Mouse (Mus musculus): Measurements from ENCODE around the gene Micall1. TPM values are rescaled to one million over a fixed set of nuclear protein-coding genes. Genes with fewer than 3 reads are reported as not detected.
A peak's percentile ranks its signal among the peaks of the same experiment; 100 is the strongest.

Gene Micall1
- polyA plus RNA-seq, 1 experiment from 2014 or later: 4.9 TPM

DNA sequence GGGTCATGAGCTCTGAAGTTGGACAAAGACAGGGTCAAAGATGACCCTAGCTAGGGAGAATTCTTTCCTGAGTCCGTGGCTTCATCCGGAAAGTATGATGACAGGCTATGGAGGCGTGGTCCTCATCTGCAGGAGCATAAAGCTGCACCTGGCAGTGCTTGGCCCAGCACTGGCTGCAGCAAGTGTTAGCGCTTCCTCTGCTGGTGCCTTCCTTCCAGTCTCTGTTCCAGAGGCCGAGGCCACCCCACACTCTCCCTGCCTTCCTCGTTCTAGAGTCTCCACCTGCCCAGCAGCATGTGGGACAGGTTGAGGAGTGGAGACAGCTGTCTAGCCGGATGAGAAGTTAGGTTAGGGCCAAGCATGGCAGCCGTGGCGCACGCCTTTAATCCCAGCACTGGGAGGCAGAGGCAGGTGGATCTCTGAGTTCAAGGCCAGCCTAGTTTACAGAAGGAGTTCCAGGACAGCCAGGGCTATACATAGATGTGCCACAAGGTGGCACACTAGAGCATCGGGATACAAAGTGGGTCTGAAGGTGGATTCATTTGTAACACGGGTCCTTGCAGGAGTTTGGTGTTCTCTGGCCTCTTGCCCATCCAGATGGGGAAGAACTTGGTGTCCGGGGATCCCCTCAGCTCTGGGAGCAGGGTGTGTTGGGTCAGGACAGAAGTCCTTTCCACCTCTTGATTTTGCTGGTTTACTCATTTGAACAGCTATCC lies 17.7 kb downstream of the Micall1 start:
- Histone ChIP-seq H3K4me2 (ENCODE audit: low read depth, low read length) (no peak overlapping the region), H3K9me3 (replicated peaks; ENCODE audit: control insufficient read depth, low read length) (no peaks in the 10 kb centered on the region), H3K27ac (replicated peaks; ENCODE audit: low read depth, low read length) (no peak overlapping the region), H3K4me1 (ENCODE audit: control insufficient read depth, insufficient read depth, low read length) (no peaks in the 10 kb centered on the region), H3K4me3 (ENCODE audit: low read depth, low read length) (no peak overlapping the region), H3K9ac (replicated peaks; ENCODE audit: low read length) (no peak overlapping the region), H3K27me3 (ENCODE audit: control insufficient read depth, insufficient read depth, low read length) (no peaks in the 10 kb centered on the region), H3K36me3 (replicated peaks; ENCODE audit: control insufficient read depth, insufficient read depth, low read depth, low read length) (peaks cover 4% of the 10 kb centered on the region)
- WGBS: 82% methylated on average over 13 of the region's 13 CpGs
- ATAC-seq (replicated peaks; ENCODE audit: insufficient number of reproducible peaks, low FRiP score, low TSS enrichment, low read depth) (no peak), DNase-seq (ENCODE audit: low spot score) (peak; percentile 54)

DNA sequence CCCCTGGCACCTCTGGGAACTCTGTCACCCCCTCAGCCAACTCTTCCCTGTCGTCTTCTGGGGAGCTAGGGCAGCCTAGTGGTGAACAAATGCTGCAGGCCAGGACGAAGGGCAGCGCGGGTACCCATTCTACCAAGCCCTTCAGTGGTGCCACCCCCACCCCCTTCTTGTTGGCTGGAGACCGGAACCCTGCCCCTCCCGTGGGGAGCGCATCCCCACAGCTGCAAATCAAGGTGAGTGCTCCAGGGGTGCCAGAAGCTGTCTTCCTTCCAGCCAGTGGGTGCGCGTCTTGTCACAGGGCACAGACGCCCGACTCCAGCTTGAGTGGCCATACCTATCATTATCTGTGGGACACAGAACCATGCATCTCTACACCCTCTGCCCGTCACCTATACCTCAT lies 18.4 kb downstream of the Micall1 start:
- Histone ChIP-seq H3K4me3 (ENCODE audit: low read depth, low read length) (no peak overlapping the region), H3K9me3 (replicated peaks; ENCODE audit: control insufficient read depth, low read length) (no peaks in the 10 kb centered on the region), H3K27ac (replicated peaks; ENCODE audit: low read depth, low read length) (no peak overlapping the region), H3K4me1 (ENCODE audit: control insufficient read depth, insufficient read depth, low read length) (no peaks in the 10 kb centered on the region), H3K4me2 (ENCODE audit: low read depth, low read length) (no peak overlapping the region), H3K27me3 (ENCODE audit: control insufficient read depth, insufficient read depth, low read length) (no peaks in the 10 kb centered on the region), H3K36me3 (replicated peaks; ENCODE audit: control insufficient read depth, insufficient read depth, low read depth, low read length) (peaks cover 4% of the 10 kb centered on the region), H3K9ac (replicated peaks; ENCODE audit: low read length) (no peak overlapping the region)
- no peak for DNase-seq (ENCODE audit: low spot score)
- no peak for ATAC-seq (replicated peaks; ENCODE audit: insufficient number of reproducible peaks, low FRiP score, low TSS enrichment, low read depth)
- WGBS: 94% methylated on average over 12 of the region's 12 CpGs

DNA sequence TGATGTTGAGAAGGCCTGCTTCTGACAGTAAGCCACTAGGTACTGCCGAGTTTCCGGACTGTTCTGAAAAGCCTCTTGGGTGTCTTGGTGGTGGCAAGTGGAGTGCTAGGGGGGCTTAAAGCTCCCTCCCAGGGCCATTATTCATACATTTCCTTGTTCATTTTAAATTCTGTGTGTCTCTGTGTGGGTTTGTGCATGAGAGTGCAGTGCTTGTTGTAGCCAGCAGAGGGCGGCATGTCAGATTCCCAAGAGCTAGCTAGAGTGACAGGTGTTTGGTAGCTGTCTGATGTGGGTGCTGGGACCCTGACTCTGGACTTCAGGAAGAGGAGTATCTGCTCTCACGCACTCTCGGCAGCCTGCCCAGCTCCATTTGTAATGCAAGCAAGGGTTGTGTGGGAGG lies 19.5 kb downstream of the Micall1 start:
- H3K4me3 ChIP-seq (ENCODE audit: low read depth, low read length): no peak overlapping the region
- DNase-seq (ENCODE audit: low spot score): no peak
- WGBS: 94% methylated on average over 5 of the region's 5 CpGs
- no peak overlapping the region for H3K9ac ChIP-seq (replicated peaks; ENCODE audit: low read length)
- H3K36me3 ChIP-seq (replicated peaks; ENCODE audit: control insufficient read depth, insufficient read depth, low read depth, low read length): peaks cover 4% of the 10 kb centered on the region
- no peaks in the 10 kb centered on the region for H3K27me3 ChIP-seq (ENCODE audit: control insufficient read depth, insufficient read depth, low read length)
- no peak overlapping the region for H3K4me2 ChIP-seq (ENCODE audit: low read depth, low read length)
- H3K4me1 ChIP-seq (ENCODE audit: control insufficient read depth, insufficient read depth, low read length): no peaks in the 10 kb centered on the region
- ATAC-seq (replicated peaks; ENCODE audit: insufficient number of reproducible peaks, low FRiP score, low TSS enrichment, low read depth): no peak
- H3K9me3 ChIP-seq (replicated peaks; ENCODE audit: control insufficient read depth, low read length): no peaks in the 10 kb centered on the region
- no peak overlapping the region for H3K27ac ChIP-seq (replicated peaks; ENCODE audit: low read depth, low read length)

DNA sequence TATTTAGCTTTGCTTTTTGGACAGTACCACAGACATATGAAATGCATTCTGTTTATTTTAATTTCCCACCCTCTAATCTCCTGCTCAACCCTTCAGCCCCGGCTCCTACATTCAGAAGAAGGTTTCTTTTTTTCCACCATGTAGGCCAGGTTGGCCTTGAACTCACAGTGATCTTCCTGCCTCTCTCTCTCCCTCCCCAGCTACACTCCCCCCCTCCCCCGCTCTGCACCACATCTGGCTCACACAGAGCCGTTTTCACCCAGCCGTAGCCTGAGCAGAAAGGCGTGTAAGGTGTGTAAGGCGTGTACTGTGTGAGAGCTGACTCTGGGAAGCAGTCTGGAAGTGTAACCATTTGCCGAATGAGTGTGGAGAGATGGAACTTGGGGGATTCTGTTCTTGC lies 20.6 kb downstream of the Micall1 start:
- H3K4me2 ChIP-seq (ENCODE audit: low read depth, low read length): no peak overlapping the region

DNA sequence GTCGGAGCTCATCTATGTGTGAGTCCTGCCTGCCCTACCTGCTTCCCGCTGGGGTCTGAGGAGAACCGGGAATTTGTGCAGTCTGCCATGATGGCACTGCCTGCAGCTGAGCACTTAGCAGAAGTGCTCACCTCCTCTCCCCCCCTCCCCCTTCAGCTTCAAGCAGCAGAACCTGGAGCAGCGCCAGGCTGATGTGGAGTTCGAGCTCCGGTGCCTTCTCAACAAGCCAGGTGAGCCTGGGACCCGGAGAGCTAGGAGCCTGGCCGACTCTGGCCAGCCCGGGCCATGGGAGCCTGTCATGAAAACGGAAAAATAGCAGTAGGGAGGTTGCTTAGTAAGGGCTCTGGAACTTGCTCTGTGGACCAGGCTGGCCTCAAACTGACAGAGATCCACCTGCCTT lies 22.1 kb downstream of the Micall1 start:
- peaks cover 4% of the 10 kb centered on the region for H3K36me3 ChIP-seq (replicated peaks; ENCODE audit: control insufficient read depth, insufficient read depth, low read depth, low read length)

More for the DNA sequence above, 20.6 kb downstream of the Micall1 start:
- ATAC-seq (replicated peaks; ENCODE audit: insufficient number of reproducible peaks, low FRiP score, low TSS enrichment, low read depth): no peak
- Histone ChIP-seq H3K36me3 (replicated peaks; ENCODE audit: control insufficient read depth, insufficient read depth, low read depth, low read length) (peaks cover 4% of the 10 kb centered on the region), H3K27me3 (ENCODE audit: control insufficient read depth, insufficient read depth, low read length) (no peaks in the 10 kb centered on the region), H3K9me3 (replicated peaks; ENCODE audit: control insufficient read depth, low read length) (no peaks in the 10 kb centered on the region), H3K27ac (replicated peaks; ENCODE audit: low read depth, low read length) (no peak overlapping the region), H3K9ac (replicated peaks; ENCODE audit: low read length) (no peak overlapping the region), H3K4me1 (ENCODE audit: control insufficient read depth, insufficient read depth, low read length) (no peaks in the 10 kb centered on the region), H3K4me3 (ENCODE audit: low read depth, low read length) (no peak overlapping the region)
- no peak for DNase-seq (ENCODE audit: low spot score)
- 81% methylated on average over 7 of the region's 7 CpGs for WGBS

DNA sequence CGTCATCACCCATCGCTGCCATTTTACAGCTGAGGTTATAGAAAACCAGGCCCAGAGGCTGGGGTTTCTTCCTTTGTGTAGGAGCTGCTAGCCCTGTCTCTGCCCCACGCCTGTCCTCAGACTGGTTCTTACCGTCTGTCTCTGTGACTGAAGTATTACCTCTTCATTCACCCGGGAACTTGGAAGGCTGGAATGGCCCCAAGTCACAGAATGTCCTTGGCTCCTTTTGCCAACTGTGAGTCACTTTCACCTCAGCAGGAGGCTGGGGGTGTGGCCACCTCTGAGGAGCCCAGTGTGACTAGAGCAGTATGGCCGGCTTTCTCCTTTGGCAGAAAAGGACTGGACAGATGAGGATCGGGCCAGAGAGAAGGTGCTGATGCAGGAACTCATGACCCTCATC lies 22.7 kb downstream of the Micall1 start:
- peaks cover 4% of the 10 kb centered on the region for H3K36me3 ChIP-seq (replicated peaks; ENCODE audit: control insufficient read depth, insufficient read depth, low read depth, low read length)
- 73% methylated on average over 7 of the region's 7 CpGs for WGBS

More for the DNA sequence above, 22.1 kb downstream of the Micall1 start:
- Histone ChIP-seq H3K4me1 (ENCODE audit: control insufficient read depth, insufficient read depth, low read length) (no peaks in the 10 kb centered on the region), H3K27me3 (ENCODE audit: control insufficient read depth, insufficient read depth, low read length) (no peaks in the 10 kb centered on the region), H3K4me2 (ENCODE audit: low read depth, low read length) (no peak overlapping the region), H3K4me3 (ENCODE audit: low read depth, low read length) (no peak overlapping the region), H3K9ac (replicated peaks; ENCODE audit: low read length) (no peak overlapping the region), H3K9me3 (replicated peaks; ENCODE audit: control insufficient read depth, low read length) (no peaks in the 10 kb centered on the region), H3K27ac (replicated peaks; ENCODE audit: low read depth, low read length) (no peak overlapping the region)
- 91% methylated on average over 10 of the region's 10 CpGs for WGBS
- ATAC-seq (replicated peaks; ENCODE audit: insufficient number of reproducible peaks, low FRiP score, low TSS enrichment, low read depth) (no peak), DNase-seq (ENCODE audit: low spot score) (no peak)

DNA sequence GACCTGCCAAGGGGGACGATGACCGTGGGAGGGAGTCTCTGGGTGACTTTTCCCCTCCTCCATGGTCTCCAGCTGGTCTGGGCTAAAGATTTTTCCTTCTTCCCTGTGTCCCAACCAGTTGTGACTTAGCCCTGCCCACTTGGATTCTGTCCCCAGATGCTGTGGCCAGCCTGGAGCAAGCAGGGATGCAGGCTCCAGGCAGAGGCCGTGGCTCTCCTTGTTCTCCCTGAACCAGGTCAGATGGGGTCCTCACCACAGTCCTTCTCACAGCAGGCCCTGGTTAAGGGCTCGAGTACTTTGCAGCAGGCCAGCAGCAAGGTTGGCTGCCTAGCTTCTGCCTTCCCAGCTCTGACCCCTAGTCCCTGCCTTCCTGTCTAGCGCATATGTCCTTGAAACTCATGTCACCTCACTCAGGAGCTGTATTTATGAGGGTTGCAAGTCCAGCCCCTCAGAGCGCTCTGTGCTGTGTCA lies 24.5 kb downstream of the Micall1 start:
- no peak for DNase-seq (ENCODE audit: low spot score)
- no peaks in the 10 kb centered on the region for H3K4me1 ChIP-seq (ENCODE audit: control insufficient read depth, insufficient read depth, low read length)
- no peaks in the 10 kb centered on the region for H3K9me3 ChIP-seq (replicated peaks; ENCODE audit: control insufficient read depth, low read length)
- no peak for ATAC-seq (replicated peaks; ENCODE audit: insufficient number of reproducible peaks, low FRiP score, low TSS enrichment, low read depth)
- H3K9ac ChIP-seq (replicated peaks; ENCODE audit: low read length): no peak overlapping the region
- no peak overlapping the region for H3K4me2 ChIP-seq (ENCODE audit: low read depth, low read length)
- no peak overlapping the region for H3K27ac ChIP-seq (replicated peaks; ENCODE audit: low read depth, low read length)
- no peak overlapping the region for H3K4me3 ChIP-seq (ENCODE audit: low read depth, low read length)
- 88% methylated on average over 6 of the region's 6 CpGs for WGBS
- H3K36me3 ChIP-seq (replicated peaks; ENCODE audit: control insufficient read depth, insufficient read depth, low read depth, low read length): no peaks in the 10 kb centered on the region; the same call in none of the 2 replicates
- no peaks in the 10 kb centered on the region for H3K27me3 ChIP-seq (ENCODE audit: control insufficient read depth, insufficient read depth, low read length)

More for the DNA sequence above, 22.7 kb downstream of the Micall1 start:
- Histone ChIP-seq H3K4me2 (ENCODE audit: low read depth, low read length) (no peak overlapping the region), H3K27ac (replicated peaks; ENCODE audit: low read depth, low read length) (no peak overlapping the region), H3K4me3 (ENCODE audit: low read depth, low read length) (no peak overlapping the region), H3K9me3 (replicated peaks; ENCODE audit: control insufficient read depth, low read length) (no peaks in the 10 kb centered on the region), H3K4me1 (ENCODE audit: control insufficient read depth, insufficient read depth, low read length) (no peaks in the 10 kb centered on the region), H3K27me3 (ENCODE audit: control insufficient read depth, insufficient read depth, low read length) (no peaks in the 10 kb centered on the region), H3K9ac (replicated peaks; ENCODE audit: low read length) (no peak overlapping the region)
- DNase-seq (ENCODE audit: low spot score) (no peak), ATAC-seq (replicated peaks; ENCODE audit: insufficient number of reproducible peaks, low FRiP score, low TSS enrichment, low read depth) (no peak)

DNA sequence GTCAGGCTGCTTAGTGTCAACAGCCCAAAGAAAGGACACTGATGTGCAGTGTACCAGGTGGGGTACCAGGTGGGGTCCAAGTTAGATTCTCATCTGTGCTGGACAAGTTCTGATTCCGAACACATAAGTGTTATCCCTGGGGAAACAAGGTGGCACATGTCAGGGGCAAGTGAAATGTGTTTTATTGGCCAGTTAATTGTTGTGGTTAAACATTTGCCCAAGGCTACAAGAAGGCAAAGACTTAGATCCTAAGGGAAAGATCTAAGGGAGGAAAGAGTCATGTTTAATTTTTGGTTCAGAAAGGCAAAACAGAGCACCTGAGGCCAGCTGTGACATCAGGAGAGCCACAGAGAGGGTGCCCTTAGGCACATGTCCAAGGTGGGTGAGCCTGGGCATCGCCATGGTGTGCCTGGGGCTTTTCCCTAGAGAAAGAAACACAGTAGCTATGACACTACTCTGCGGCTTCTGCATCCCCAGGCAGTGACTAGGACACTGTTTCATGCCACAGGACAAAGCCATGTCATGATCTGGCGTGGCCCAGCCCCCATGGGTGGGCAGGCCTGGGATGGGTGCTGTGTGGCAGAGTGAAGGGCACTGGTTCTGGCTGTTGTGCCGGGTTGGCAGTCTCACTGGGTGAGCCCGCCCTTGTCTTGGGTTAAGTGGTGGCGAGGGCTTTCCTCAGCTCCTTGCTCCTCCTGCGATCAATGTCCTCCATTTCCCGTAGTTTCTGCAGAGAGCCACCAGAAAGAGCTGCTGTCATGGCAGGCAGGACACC lies 26.0 kb downstream of the Micall1 start:
- DNase-seq (ENCODE audit: low spot score) (no peak), ATAC-seq (replicated peaks; ENCODE audit: insufficient number of reproducible peaks, low FRiP score, low TSS enrichment, low read depth) (no peak)
- H3K27ac ChIP-seq (replicated peaks; ENCODE audit: low read depth, low read length): no peak overlapping the region
- H3K9ac ChIP-seq (replicated peaks; ENCODE audit: low read length): no peak overlapping the region
- no peaks in the 10 kb centered on the region for H3K4me1 ChIP-seq (ENCODE audit: control insufficient read depth, insufficient read depth, low read length)
- H3K27me3 ChIP-seq (ENCODE audit: control insufficient read depth, insufficient read depth, low read length): no peaks in the 10 kb centered on the region
- no peak overlapping the region for H3K4me2 ChIP-seq (ENCODE audit: low read depth, low read length)
- no peaks in the 10 kb centered on the region; the same call in none of the 2 replicates for H3K36me3 ChIP-seq (replicated peaks; ENCODE audit: control insufficient read depth, insufficient read depth, low read depth, low read length)
- H3K9me3 ChIP-seq (replicated peaks; ENCODE audit: control insufficient read depth, low read length): no peaks in the 10 kb centered on the region
- WGBS: 81% methylated on average over 9 of the region's 9 CpGs
- no peak overlapping the region for H3K4me3 ChIP-seq (ENCODE audit: low read depth, low read length)
